Mouse (Mus musculus) midbrain, embryonic 16.5 days (tissue): Measurements from ENCODE around the gene Gpr68. TPM values are rescaled to one million over a fixed set of nuclear protein-coding genes. Genes with fewer than 3 reads are reported as not detected.

Experiments used
- ATAC-seq: fragments of 200-750 bp; cut with Nextera tagmentation; 2 replicates; pipeline ENCODE4 v1.8.0; 2017; ENCODE audit warnings: moderate TSS enrichment
- H3K27ac ChIP-seq: fragments of 300-500 bp; sonication (generic); 2 replicates; pipeline ENCODE4 v1.5.1; 2014; ENCODE audit warnings: mild to moderate bottlenecking, low read length, mixed read lengths
- H3K27me3 ChIP-seq: fragments of 300-500 bp; sonication (generic); 2 replicates; pipeline ENCODE4 v1.6.1; 2014; ENCODE audit warnings: low read depth, low read length, mixed read lengths; ENCODE audit not compliant: control insufficient read depth, insufficient read depth
- H3K36me3 ChIP-seq: fragments of 300-500 bp; sonication (generic); 2 replicates; pipeline ENCODE4 v1.6.1; 2014; ENCODE audit warnings: mild to moderate bottlenecking, low read length, moderate library complexity, mixed read lengths; ENCODE audit not compliant: control insufficient read depth, insufficient read depth
- H3K4me1 ChIP-seq: fragments of 300-500 bp; sonication (generic); 2 replicates; pipeline ENCODE4 v1.6.1; 2014; ENCODE audit warnings: mild to moderate bottlenecking, low read length, mixed read lengths; ENCODE audit not compliant: control insufficient read depth, insufficient read depth
- H3K4me2 ChIP-seq: fragments of 300-500 bp; sonication (generic); 2 replicates; pipeline ENCODE4 v1.6.1; 2014; ENCODE audit warnings: mild to moderate bottlenecking, low read length, mixed read lengths
- H3K4me3 ChIP-seq: fragments of 300-500 bp; sonication (generic); 2 replicates; pipeline ENCODE4 v1.5.1; 2014; ENCODE audit warnings: low read depth, mild to moderate bottlenecking, low read length, moderate library complexity, mixed read lengths
- H3K9ac ChIP-seq: fragments of 300-500 bp; sonication (generic); 2 replicates; pipeline ENCODE4 v1.6.1; 2014; ENCODE audit warnings: low read depth, low read length, mixed read lengths
- H3K9me3 ChIP-seq: fragments of 300-500 bp; sonication (generic); replicated peaks from 2 replicates; pipeline ENCODE4 v1.6.1; 2014; ENCODE audit warnings: mild to moderate bottlenecking, low read length, mixed read lengths; ENCODE audit not compliant: control insufficient read depth, poor library complexity, severe bottlenecking
- WGBS: fragments of 180-500 bp; shearing (Covaris S2); extraction: QIAGEN DNeasy Blood & Tissue Kit; methylation state at CpG from one replicate; pipeline ENCODE4 v1.1.7; 2014; 5-methylcytosine and 5-hydroxymethylcytosine counted together
- polyA plus RNA-seq: library from polyadenylated mRNA; unstranded; fragments of >200 nt; fragmentation: Nextera tagmentation; extraction: Ambion mirVana; gene quantifications from 2 replicates; pipeline ENCODE4 v1.2.1, GENCODE M21; 2015

Gpr68 gene
- 6.2 and 6.3 TPM in 2 replicates for polyA plus RNA-seq

- Histone ChIP-seq H3K36me3 (no peaks in the 10 kb centered on the region), H3K27me3 (no peaks in the 10 kb centered on the region), H3K4me2 (peak within 1 kb of the TSS; percentile 92), H3K4me3 (peak within 1 kb of the TSS; percentile 51), H3K27ac (no peak within 1 kb of the TSS), H3K4me1 (peaks cover 5% of the 10 kb centered on the region; the same call in 1 of the 2 replicates), H3K9me3 (no peaks in the 10 kb centered on the region), H3K9ac (peak within 1 kb of the TSS; percentile 74)
- ATAC-seq: peak; percentile 85
- 4% methylated on average over 38 of the region's 39 CpGs for WGBS
Observed at GRCm38 (mm10) chr12:100907598-100908297, at the start of gene Gpr68. TSS of gene Gpr68 (minus strand) at chr12:100908198.

- Histone ChIP-seq H3K4me1 (peaks cover 7% of the 10 kb centered on the region; the same call in 1 of the 2 replicates), H3K9me3 (no peaks in the 10 kb centered on the region), H3K36me3 (no peaks in the 10 kb centered on the region), H3K9ac (no peak overlapping the region), H3K27me3 (no peaks in the 10 kb centered on the region), H3K4me3 (no peak overlapping the region), H3K27ac (peak overlapping the region; percentile 55), H3K4me2 (no peak overlapping the region)
- 0 out of 2 replicates have a peak, but pooled peaks have one; percentile 13 for ATAC-seq
- 25% methylated on average over 3 of the region's 3 CpGs for WGBS
Observed at GRCm38 (mm10) chr12:100957257-100957656, 49.3 kb upstream of the Gpr68 start.

- no peaks in the 10 kb centered on the region for H3K27me3 ChIP-seq
- no peak overlapping the region for H3K4me2 ChIP-seq
- H3K9ac ChIP-seq: no peak overlapping the region
- H3K4me1 ChIP-seq: peaks cover 7% of the 10 kb centered on the region; the same call in 1 of the 2 replicates
- no peaks in the 10 kb centered on the region for H3K36me3 ChIP-seq
- ATAC-seq: no peak
- no peak overlapping the region for H3K4me3 ChIP-seq
- H3K9me3 ChIP-seq: no peaks in the 10 kb centered on the region
- WGBS: 29% methylated on average over 4 of the region's 4 CpGs
- peak overlapping the region; percentile 10; the same call in 1 of the 2 replicates for H3K27ac ChIP-seq
Observed at GRCm38 (mm10) chr12:100956825-100957224, 48.8 kb upstream of the Gpr68 start.

- no peak overlapping the region for H3K27ac ChIP-seq
- no peaks in the 10 kb centered on the region for H3K27me3 ChIP-seq
- no peak overlapping the region for H3K4me3 ChIP-seq
- no peak overlapping the region for H3K4me2 ChIP-seq
- H3K36me3 ChIP-seq: no peaks in the 10 kb centered on the region
- H3K4me1 ChIP-seq: peaks cover 7% of the 10 kb centered on the region; the same call in 1 of the 2 replicates
- no peaks in the 10 kb centered on the region for H3K9me3 ChIP-seq
- 93% methylated on average over 2 of the region's 2 CpGs for WGBS
- ATAC-seq: no peak
- H3K9ac ChIP-seq: no peak overlapping the region
Observed at GRCm38 (mm10) chr12:100956028-100956427, 48.0 kb upstream of the Gpr68 start.

GRCm38 (mm10) chr12:100953926-100954325 lies 45.9 kb upstream of the Gpr68 start:
- H3K4me1 ChIP-seq: peaks cover 7% of the 10 kb centered on the region; the same call in 1 of the 2 replicates
- no peak for ATAC-seq
- H3K4me2 ChIP-seq: no peak overlapping the region
- no peak overlapping the region for H3K27ac ChIP-seq
- no peak overlapping the region for H3K4me3 ChIP-seq
- H3K9me3 ChIP-seq: no peaks in the 10 kb centered on the region
- H3K36me3 ChIP-seq: no peaks in the 10 kb centered on the region
- H3K9ac ChIP-seq: no peak overlapping the region
- WGBS: 73% methylated on average over 8 of the region's 8 CpGs
- H3K27me3 ChIP-seq: no peaks in the 10 kb centered on the region

GRCm38 (mm10) chr12:100952193-100952931 lies 44.4 kb upstream of the Gpr68 start:
- Histone ChIP-seq H3K4me3 (no peak overlapping the region), H3K4me2 (no peak overlapping the region), H3K9ac (no peak overlapping the region), H3K27me3 (no peaks in the 10 kb centered on the region), H3K9me3 (no peaks in the 10 kb centered on the region), H3K36me3 (peaks cover 9% of the 10 kb centered on the region; the same call in 1 of the 2 replicates), H3K27ac (peak overlapping the region; percentile 5; the same call in 1 of the 2 replicates), H3K4me1 (peaks cover 3% of the 10 kb centered on the region; the same call in 1 of the 2 replicates)
- peak; percentile 84 for ATAC-seq
- WGBS: 35% methylated on average over 9 of the region's 9 CpGs

- WGBS: 87% methylated on average over 5 of the region's 5 CpGs
Observed at GRCm38 (mm10) chr12:100949146-100949545, 41.1 kb upstream of the Gpr68 start.

GRCm38 (mm10) chr12:100948021-100948420 lies 40.0 kb upstream of the Gpr68 start:
- WGBS: 95% methylated on average over 6 of the region's 6 CpGs
- H3K36me3 ChIP-seq: peaks cover 27% of the 10 kb centered on the region
- H3K4me3 ChIP-seq: no peak overlapping the region
- H3K4me2 ChIP-seq: no peak overlapping the region
- no peak for ATAC-seq
- no peaks in the 10 kb centered on the region for H3K9me3 ChIP-seq
- H3K4me1 ChIP-seq: peaks cover 3% of the 10 kb centered on the region; the same call in 1 of the 2 replicates
- H3K27me3 ChIP-seq: no peaks in the 10 kb centered on the region
- no peak overlapping the region for H3K27ac ChIP-seq
- no peak overlapping the region for H3K9ac ChIP-seq

More at GRCm38 (mm10) chr12:100949146-100949545, 41.1 kb upstream of the Gpr68 start:
- Histone ChIP-seq H3K4me2 (no peak overlapping the region), H3K4me3 (no peak overlapping the region), H3K9ac (no peak overlapping the region), H3K36me3 (peaks cover 27% of the 10 kb centered on the region), H3K27ac (no peak overlapping the region), H3K27me3 (no peaks in the 10 kb centered on the region), H3K4me1 (peaks cover 3% of the 10 kb centered on the region; the same call in 1 of the 2 replicates), H3K9me3 (no peaks in the 10 kb centered on the region)
- no peak for ATAC-seq

- peaks cover 34% of the 10 kb centered on the region for H3K36me3 ChIP-seq
- H3K4me3 ChIP-seq: no peak overlapping the region
- H3K27me3 ChIP-seq: no peaks in the 10 kb centered on the region
- WGBS: 93% methylated on average over 12 of the region's 12 CpGs
- H3K4me1 ChIP-seq: no peaks in the 10 kb centered on the region
- no peak for ATAC-seq
- no peak overlapping the region for H3K27ac ChIP-seq
- no peaks in the 10 kb centered on the region for H3K9me3 ChIP-seq
- H3K9ac ChIP-seq: no peak overlapping the region
- no peak overlapping the region for H3K4me2 ChIP-seq
Observed at GRCm38 (mm10) chr12:100945948-100946347, 38.0 kb upstream of the Gpr68 start.
